Mouse (Mus musculus) heart, postnatal 4 days (tissue): ENCODE data around the gene Siah2. TPM values are rescaled to one million over a fixed set of nuclear protein-coding genes. Genes with fewer than 3 reads are reported as not detected.
A peak's percentile ranks its signal among the peaks of the same experiment; 100 is the strongest.

Experiments
- DNase-seq: peaks from one replicate; pipeline ENCODE4 v3.0.0; 2021
- total RNA-seq, 2 experiments: library from RNA; stranded (reverse); gene quantifications; 2 replicates each; pipeline ENCODE4 v1.2.3; 2021

Gene Siah2
- 10 to 100 TPM; 16.3 to 18.5 TPM for total RNA-seq

GRCm38 (mm10) chr3:58691997-58692721, at the start of gene Siah2:
Siah2 (minus strand) TSS chr3:58692400.
- DNase-seq, result peak; percentile 89

GRCm38 (mm10) chr3:58739536-58739935, 47.3 kb upstream of the Siah2 start:
- no peak for DNase-seq

GRCm38 (mm10) chr3:58738346-58739089, 46.3 kb upstream of the Siah2 start:
- no peak for DNase-seq

GRCm38 (mm10) chr3:58731520-58731919, 39.3 kb upstream of the Siah2 start:
- DNase-seq, result no peak

- no peak for DNase-seq
These were observed 38.4 kb upstream of the Siah2 start for GRCm38 (mm10) chr3:58730580-58730979.

GRCm38 (mm10) chr3:58729549-58729948, 37.3 kb upstream of the Siah2 start:
- no peak for DNase-seq

GRCm38 (mm10) chr3:58727601-58728000, 35.4 kb upstream of the Siah2 start:
- DNase-seq, result no peak

- DNase-seq, result peak; percentile 48
These were observed 34.8 kb upstream of the Siah2 start for GRCm38 (mm10) chr3:58727012-58727411.

- DNase-seq, result no peak
These were observed 34.2 kb upstream of the Siah2 start for GRCm38 (mm10) chr3:58726374-58726773.

GRCm38 (mm10) chr3:58724815-58725214, 32.6 kb upstream of the Siah2 start:
- no peak for DNase-seq

GRCm38 (mm10) chr3:58723656-58724055, 31.5 kb upstream of the Siah2 start:
- DNase-seq, result no peak

GRCm38 (mm10) chr3:58719461-58720230, 27.4 kb upstream of the Siah2 start:
- no peak for DNase-seq

- no peak for DNase-seq
These were observed 24.5 kb upstream of the Siah2 start for GRCm38 (mm10) chr3:58716705-58717104.

- DNase-seq, result no peak
These were observed 22.6 kb upstream of the Siah2 start for GRCm38 (mm10) chr3:58714767-58715166.

GRCm38 (mm10) chr3:58714034-58714433, 21.8 kb upstream of the Siah2 start:
- DNase-seq, result no peak

- DNase-seq, result no peak
These were observed 21.0 kb upstream of the Siah2 start for GRCm38 (mm10) chr3:58713191-58713590.

- no peak for DNase-seq
These were observed 12.3 kb upstream of the Siah2 start for GRCm38 (mm10) chr3:58704547-58704946.

GRCm38 (mm10) chr3:58703748-58704147, 11.5 kb upstream of the Siah2 start:
- no peak for DNase-seq

GRCm38 (mm10) chr3:58702329-58702728, 10.1 kb upstream of the Siah2 start:
- no peak for DNase-seq

- no peak for DNase-seq
These were observed 9.2 kb upstream of the Siah2 start for GRCm38 (mm10) chr3:58701441-58701840.

- DNase-seq, result no peak
These were observed 5.7 kb upstream of the Siah2 start for GRCm38 (mm10) chr3:58697926-58698325.

GRCm38 (mm10) chr3:58696806-58697205, 4.6 kb upstream of the Siah2 start:
- no peak for DNase-seq

- no peak for DNase-seq
These were observed 3.3 kb upstream of the Siah2 start for GRCm38 (mm10) chr3:58695507-58695906.
